Mouse (Mus musculus): ENCODE measurements around the gene Cox20. TPM values are rescaled to one million over a fixed set of nuclear protein-coding genes. Genes with fewer than 3 reads are reported as not detected.

Gene Cox20
- polyA plus RNA-seq, 1 experiment from 2014 or later: 146 TPM

- Histone ChIP-seq H3K9ac (ENCODE audit: low read length) (peak overlapping the region; percentile 63), H3K27ac (replicated peaks) (peak overlapping the region; percentile 87), H3K36me3 (ENCODE audit: control insufficient read depth, insufficient read depth, low read length) (no peaks in the 10 kb centered on the region), H3K4me1 (replicated peaks; ENCODE audit: control insufficient read depth, insufficient read depth) (no peaks in the 10 kb centered on the region), H3K9me3 (ENCODE audit: control insufficient read depth, low read length) (no peaks in the 10 kb centered on the region), H3K27me3 (ENCODE audit: control insufficient read depth, insufficient read depth, low read length) (no peaks in the 10 kb centered on the region), H3K4me3 (ENCODE audit: low read depth, low read length) (peak overlapping the region; percentile 48), H3K4me2 (replicated peaks; ENCODE audit: low read depth) (peak overlapping the region; percentile 77)
- peak; percentile 99 for ATAC-seq (ENCODE audit: low FRiP score, low TSS enrichment)
- WGBS: 3% methylated on average over 36 of the region's 36 CpGs
- no peak for TF ChIP-seq EP300 (optimal IDR thresholded peaks at IDR 0.05)
- DNase-seq (ENCODE audit: low spot score): peak; percentile 95
Measured at GRCm38 (mm10) chr1:178368548-178369271, 49.8 kb downstream of the Cox20 start.

- Histone ChIP-seq H3K4me1 (replicated peaks; ENCODE audit: control insufficient read depth, insufficient read depth) (no peaks in the 10 kb centered on the region), H3K4me2 (replicated peaks; ENCODE audit: low read depth) (peak overlapping the region; percentile 77), H3K27me3 (ENCODE audit: control insufficient read depth, insufficient read depth, low read length) (no peaks in the 10 kb centered on the region), H3K4me3 (ENCODE audit: low read depth, low read length) (peak overlapping the region; percentile 48), H3K36me3 (ENCODE audit: control insufficient read depth, insufficient read depth, low read length) (no peaks in the 10 kb centered on the region), H3K9ac (ENCODE audit: low read length) (peak overlapping the region; percentile 63), H3K27ac (replicated peaks) (peak overlapping the region; percentile 87), H3K9me3 (ENCODE audit: control insufficient read depth, low read length) (no peaks in the 10 kb centered on the region)
- peak; percentile 84 for ATAC-seq (ENCODE audit: low FRiP score, low TSS enrichment)
- WGBS: under 1% methylated on average over 11 of the region's 11 CpGs
- no peak for TF ChIP-seq EP300 (optimal IDR thresholded peaks at IDR 0.05)
- TF ChIP-seq CTCF (IDR thresholded peaks at IDR 0.05; ENCODE audit: low read depth): no peak
- no peak for DNase-seq (ENCODE audit: low spot score)
Measured at GRCm38 (mm10) chr1:178369272-178369651, 50.3 kb downstream of the Cox20 start.

Small RNA genes within 50 kb of the gene (microRNA-seq; reads per million reads assigned to microRNA genes)
- not detected for gene Gm27458

Other genes starting within 250 kb of the Cox20 start
- 27.2 and 29.4 TPM in 2 replicates for gene Desi2, start 131.7 kb upstream of the Cox20 start, polyA plus RNA-seq (2015; fragmentation: Nextera tagmentation; extraction: Ambion mirVana)
- 129 and 147 TPM in 2 replicates for gene Hnrnpu, start 18.7 kb downstream of the Cox20 start, polyA plus RNA-seq (2015; fragmentation: Nextera tagmentation; extraction: Ambion mirVana)
- gene Efcab2, start 87.0 kb downstream of the Cox20 start, polyA plus RNA-seq (2015; fragmentation: Nextera tagmentation; extraction: Ambion mirVana): 3.5 and 3.7 TPM in 2 replicates
- 0.69 and 0.85 TPM in 2 replicates for gene Kif26b, start 210.0 kb downstream of the Cox20 start, polyA plus RNA-seq (2015; fragmentation: Nextera tagmentation; extraction: Ambion mirVana)